Mouse (Mus musculus) liver, adult 2 months (tissue): ENCODE measurements around the gene Sdc1.

ENCODE experiments used
- CTCF ChIP-seq: fragments of 200-500 bp; IDR thresholded peaks from 2 replicates; pipeline ENCODE4 v1.5.1; 2011; ENCODE audit warnings: low read depth, low read length, control low read depth
- POLR2A ChIP-seq: fragments of 200-500 bp; IDR thresholded peaks from 2 replicates; pipeline ENCODE4 v1.6.1; 2011; ENCODE audit warnings: low read length, control low read depth; ENCODE audit not compliant: insufficient read depth; ENCODE audit errors: extremely low read depth

DNA sequence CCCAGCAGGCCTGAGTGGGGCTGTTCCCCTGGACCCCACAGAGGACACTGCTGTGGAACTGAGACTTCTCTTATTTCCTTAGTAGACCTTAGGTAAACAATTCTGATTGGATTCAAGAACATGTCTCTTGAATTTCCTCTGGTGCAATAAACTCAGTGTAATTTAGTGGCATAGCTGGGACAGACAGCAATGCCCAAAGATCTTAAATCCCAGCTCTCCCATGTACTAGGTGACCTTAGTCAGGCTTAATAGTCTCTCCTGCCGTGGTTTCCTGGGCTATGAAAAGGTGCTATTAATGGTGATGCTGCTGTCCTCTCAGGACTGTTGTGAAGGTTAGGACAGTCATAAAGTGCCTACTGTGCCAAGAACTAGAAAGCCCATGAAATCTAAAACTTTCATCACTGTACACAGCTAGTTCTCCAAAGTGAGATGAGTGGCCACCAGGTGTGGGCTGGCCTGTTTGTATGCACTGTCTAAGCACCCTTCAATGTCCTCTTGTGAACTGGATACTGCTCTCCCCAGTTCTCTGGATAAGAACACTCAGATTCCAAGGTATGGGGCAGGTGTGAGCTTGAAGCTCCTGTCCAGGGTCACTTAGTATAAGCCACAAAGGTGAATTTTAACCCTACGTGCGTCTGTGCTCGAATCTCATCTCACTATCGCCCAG, 40.9 kb downstream of the Sdc1 start:
- TF ChIP-seq CTCF (no peak), POLR2A (no peak)
